Mouse (Mus musculus) left cerebral cortex, adult 8-10 months (tissue): Measurements from ENCODE around the gene Slc16a5. TPM values are rescaled to one million over a fixed set of nuclear protein-coding genes. Genes with fewer than 3 reads are reported as not detected.

Experiments used
- DNase-seq, 2 experiments: peaks; one replicate each; pipeline ENCODE4 v3.0.0; 2022; ENCODE audit warnings: low spot score in 2 of 2
- microRNA-seq, 2 experiments: library from miRNA; unstranded; fragments of <30 nt; microRNA quantifications; one replicate each; pipeline ENCODE4 v1.2.0; 2022
- total RNA-seq, 4 experiments: library from RNA; stranded (reverse); gene quantifications; 2 replicates each; pipeline ENCODE4 v1.2.4; 2022

The Slc16a5 gene
- total RNA-seq, 4 experiments from 2014 or later, result not detected

GRCm38 (mm10) chr11:115513271-115514237 lies 51.3 kb downstream of the Slc16a5 start:
- peak in 1 of 2 experiments; percentile 55 for DNase-seq

DNA sequence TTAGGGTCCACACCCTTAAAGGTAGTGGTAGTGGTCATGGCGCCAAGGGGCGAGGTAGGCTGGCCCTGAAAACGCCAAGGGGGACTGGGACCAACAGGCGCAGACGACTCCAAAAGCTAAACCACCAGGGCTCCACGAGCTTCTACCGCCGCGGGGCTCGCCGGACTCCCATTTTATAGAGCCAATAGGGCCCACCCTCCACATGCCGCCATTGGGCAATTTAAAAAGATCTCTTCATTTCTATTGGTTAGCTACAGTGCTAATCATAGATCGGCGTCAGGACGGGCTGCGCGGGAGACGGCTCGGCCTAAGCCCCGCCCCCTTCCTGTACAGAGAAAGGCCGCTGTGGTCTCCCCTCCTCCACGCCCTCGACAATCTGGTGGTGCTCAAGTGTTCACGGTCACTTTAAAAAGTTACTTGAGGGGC lies 52.0 kb downstream of the Slc16a5 start, which contains the start of gene Jpt1:
Gene Jpt1 (minus strand): TSS at position 150 of the 426 bp plus-strand sequence.
- peak; percentile 95 to 97 for DNase-seq

GRCm38 (mm10) chr11:115515021-115515420 lies 52.7 kb downstream of the Slc16a5 start:
- DNase-seq, result no peak

- DNase-seq, result no peak
Measured at GRCm38 (mm10) chr11:115516942-115517341, 54.7 kb downstream of the Slc16a5 start.

- DNase-seq, result peak; percentile 15 to 35
Measured at GRCm38 (mm10) chr11:115518693-115519092, 56.4 kb downstream of the Slc16a5 start.

- no peak for DNase-seq
Measured at GRCm38 (mm10) chr11:115519581-115519980, 57.3 kb downstream of the Slc16a5 start.

- DNase-seq, result no peak
Measured at GRCm38 (mm10) chr11:115520218-115520617, 57.9 kb downstream of the Slc16a5 start.

- DNase-seq, result no peak
Measured at GRCm38 (mm10) chr11:115521080-115521479, 58.8 kb downstream of the Slc16a5 start.

- DNase-seq, result no peak
Measured at GRCm38 (mm10) chr11:115522238-115522637, 60.0 kb downstream of the Slc16a5 start.

GRCm38 (mm10) chr11:115522703-115523102 lies 60.4 kb downstream of the Slc16a5 start:
- DNase-seq, result no peak

Small RNA genes lying within 50 kb of the gene (microRNA-seq; reads per million reads assigned to microRNA genes)
- 0 reads per million in 2 experiments for gene Mir3968

Other genes with a start within 250 kb of the Slc16a5 start
- 10 to 100 TPM; 32.4 to 37.5 (median 36.3) TPM for gene Grin2c, start 195.2 kb upstream of the Slc16a5 start, total RNA-seq
- gene Fdxr, start 185.4 kb upstream of the Slc16a5 start, total RNA-seq, result 10 to 100 TPM; 15.1 to 20.1 (median 17.5) TPM
- gene Fads6, start 164.8 kb upstream of the Slc16a5 start, total RNA-seq, result 10 to 100 TPM; 18.4 to 21.9 (median 20.2) TPM
- 1 to 10 TPM in 3 of 4 experiments, under 1 TPM in 1; 0.91 to 3.2 (median 1.5) TPM for gene Otop2, start 155.3 kb upstream of the Slc16a5 start, total RNA-seq
- under 1 TPM; 0.46 to 0.78 (median 0.59) TPM for gene Ush1g, start 140.4 kb upstream of the Slc16a5 start, total RNA-seq
- under 1 TPM in 1 of 4 experiments, not detected in 3; 0.26 TPM for gene Otop3, start 127.7 kb upstream of the Slc16a5 start, total RNA-seq
- gene Hid1, start 94.7 kb upstream of the Slc16a5 start, total RNA-seq, result 100 to 1,000 TPM; 103 to 118 (median 107) TPM
- gene Cdr2l, start 80.6 kb upstream of the Slc16a5 start, total RNA-seq, result 10 to 100 TPM; 26.1 to 27.7 (median 26.9) TPM
- gene Mrpl58, start 58.7 kb upstream of the Slc16a5 start, total RNA-seq, result 100 to 1,000 TPM; 118 to 125 (median 120) TPM
- gene Atp5h, start 42.5 kb upstream of the Slc16a5 start, total RNA-seq, result 100 to 1,000 TPM; 439 to 484 (median 473) TPM
- 10 to 100 TPM; 63.2 to 74.5 (median 72.3) TPM for gene Kctd2, start 42.3 kb upstream of the Slc16a5 start, total RNA-seq
- under 1 TPM in 2 of 4 experiments, not detected in 2; 0.16 to 0.30 TPM for gene Trim80, start 21.9 kb upstream of the Slc16a5 start, total RNA-seq
- gene Armc7, start 13.2 kb downstream of the Slc16a5 start, total RNA-seq, result 10 to 100 TPM; 11.6 to 15.1 (median 13.4) TPM
- gene Nt5c, start 29.4 kb downstream of the Slc16a5 start, total RNA-seq, result 10 to 100 TPM; 58.4 to 66.1 (median 61.0) TPM
- 100 to 1,000 TPM; 125 to 152 (median 137) TPM for gene Jpt1, start 51.9 kb downstream of the Slc16a5 start, total RNA-seq
- gene Sumo2, start 73.8 kb downstream of the Slc16a5 start, total RNA-seq, result 100 to 1,000 TPM; 262 to 316 (median 290) TPM
- gene Nup85, start 102.0 kb downstream of the Slc16a5 start, total RNA-seq, result 10 to 100 TPM; 43.9 to 49.4 (median 46.0) TPM
- gene Mrps7, start 141.5 kb downstream of the Slc16a5 start, total RNA-seq, result 10 to 100 TPM; 36.9 to 57.0 (median 48.4) TPM
- 10 to 100 TPM; 73.8 to 92.9 (median 89.0) TPM for gene Gga3, start 141.6 kb downstream of the Slc16a5 start, total RNA-seq
- gene Mif4gd, start 150.5 kb downstream of the Slc16a5 start, total RNA-seq, result 10 to 100 TPM; 13.9 to 22.0 (median 17.6) TPM
- 10 to 100 TPM; 54.5 to 62.2 (median 58.5) TPM for gene Slc25a19, start 165.8 kb downstream of the Slc16a5 start, total RNA-seq
- gene Grb2, start 246.1 kb downstream of the Slc16a5 start, total RNA-seq, result 100 to 1,000 TPM; 206 to 217 (median 212) TPM